Mouse (Mus musculus) neural tube, embryonic 15.5 days (tissue): ENCODE results near the gene Nlrc5. TPM values are rescaled to one million over a fixed set of nuclear protein-coding genes. Genes with fewer than 3 reads are reported as not detected.

ENCODE experiments used
- ATAC-seq: fragments of 200-750 bp; cut with Nextera tagmentation; 2 replicates; pipeline ENCODE4 v1.8.0; 2017; ENCODE audit warnings: mild to moderate bottlenecking, moderate TSS enrichment, moderate library complexity; ENCODE audit not compliant: low FRiP score
- H3K27ac ChIP-seq: fragments of 300-500 bp; sonication (generic); replicated peaks from 2 replicates; pipeline ENCODE4 v1.5.1; 2015; ENCODE audit warnings: mild to moderate bottlenecking, inconsistent platforms
- H3K27me3 ChIP-seq: fragments of 300-500 bp; sonication (generic); replicated peaks from 2 replicates; pipeline ENCODE4 v1.6.1; 2015; ENCODE audit warnings: inconsistent platforms
- H3K36me3 ChIP-seq: fragments of 300-500 bp; sonication (generic); 2 replicates; pipeline ENCODE4 v1.6.1; 2015; ENCODE audit warnings: inconsistent platforms
- H3K4me1 ChIP-seq: fragments of 300-500 bp; sonication (generic); 2 replicates; pipeline ENCODE4 v1.6.1; 2015; ENCODE audit warnings: inconsistent platforms
- H3K4me2 ChIP-seq: fragments of 300-500 bp; sonication (generic); 2 replicates; pipeline ENCODE4 v1.6.1; 2015; ENCODE audit warnings: inconsistent platforms, mild to moderate bottlenecking, moderate library complexity
- H3K4me3 ChIP-seq: fragments of 300-500 bp; sonication (generic); replicated peaks from 2 replicates; pipeline ENCODE4 v1.5.1; 2015; ENCODE audit warnings: mild to moderate bottlenecking, inconsistent platforms
- H3K9ac ChIP-seq: fragments of 300-500 bp; sonication (generic); replicated peaks from 2 replicates; pipeline ENCODE4 v1.6.1; 2015; ENCODE audit warnings: mild to moderate bottlenecking, inconsistent platforms
- H3K9me3 ChIP-seq: fragments of 300-500 bp; sonication (generic); replicated peaks from 2 replicates; pipeline ENCODE4 v1.6.1; 2016; ENCODE audit warnings: inconsistent platforms
- WGBS: fragments of 180-500 bp; shearing (Covaris S2); methylation state at CpG from one replicate; pipeline ENCODE4 v1.1.7; 2015; ENCODE audit warnings: mixed read lengths; 5-methylcytosine and 5-hydroxymethylcytosine counted together
- polyA plus RNA-seq: library from polyadenylated mRNA; unstranded; fragments of >200 nt; fragmentation: Nextera tagmentation; extraction: Ambion mirVana; gene quantifications from 2 replicates; pipeline ENCODE4 v1.2.1, GENCODE M21; 2015

Gene Nlrc5
- polyA plus RNA-seq, 1 experiment from 2014 or later, result 1.0 TPM

DNA sequence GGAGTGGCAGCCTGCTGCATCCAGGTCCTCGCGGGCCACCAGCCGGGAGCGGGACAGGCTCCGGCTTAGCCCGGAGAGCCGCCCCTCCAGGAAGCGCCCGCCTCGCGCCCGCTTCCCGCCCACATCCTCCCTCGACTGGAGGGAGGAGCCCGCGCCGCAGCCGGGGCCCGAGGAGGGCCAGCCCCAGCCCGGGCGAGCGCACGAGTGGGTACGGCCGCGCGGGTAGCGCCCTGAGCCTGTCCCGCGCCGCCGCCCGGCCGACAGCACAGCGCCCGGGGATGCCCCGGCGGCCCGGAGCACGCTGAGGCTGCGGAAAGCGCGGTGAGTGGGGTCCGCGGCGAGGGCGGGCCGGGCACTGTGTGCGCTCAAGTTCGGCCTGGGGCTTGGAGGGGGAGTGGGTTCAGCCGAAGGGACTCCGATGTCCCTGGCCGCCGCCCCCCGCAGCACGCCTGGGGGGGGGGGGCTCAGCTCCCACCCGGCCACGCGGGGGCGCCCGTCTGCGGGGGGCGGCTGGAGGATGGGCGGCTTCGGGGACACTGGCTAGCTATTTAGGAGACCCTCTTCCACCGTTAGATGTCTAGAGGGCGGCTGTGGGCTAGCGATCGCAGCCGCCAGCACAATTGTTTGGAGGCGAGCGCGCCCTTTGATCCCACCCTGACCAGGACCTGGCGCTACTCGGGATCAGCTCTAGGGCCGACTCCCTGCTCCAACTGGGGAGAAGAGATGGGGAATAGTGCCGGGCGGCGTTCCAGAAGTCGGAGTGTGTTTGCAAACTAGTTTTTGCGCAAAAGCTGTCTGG is 98.9 kb downstream of the Nlrc5 start, which contains the start of gene Cpne2:
TSS of gene Cpne2 (plus strand) at position 118 of the 799 bp plus-strand sequence.
- Histone ChIP-seq H3K4me1 (peaks cover 47% of the 10 kb centered on the region), H3K27ac (peak within 1 kb of the TSS; percentile 76)

DNA sequence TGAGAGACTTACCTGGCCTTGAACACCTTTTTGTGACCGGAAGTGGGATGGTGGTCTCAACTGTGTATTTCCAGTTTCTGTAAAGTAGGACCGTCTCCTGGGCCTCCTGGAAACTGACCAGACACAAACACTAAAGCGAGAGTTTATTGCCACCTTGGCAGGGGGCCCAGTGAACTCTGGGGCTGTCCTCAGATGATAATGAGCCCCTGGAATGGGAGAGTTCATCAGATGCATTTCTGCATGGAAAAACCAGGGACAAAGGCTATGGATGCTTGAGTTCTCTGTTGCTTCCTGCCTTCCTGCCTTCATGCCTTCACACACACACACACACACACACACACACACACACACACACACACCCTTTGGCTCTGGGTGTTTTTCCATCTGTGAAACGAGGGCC is 100.5 kb downstream of the Nlrc5 start:
- no peaks in the 10 kb centered on the region for H3K36me3 ChIP-seq
- whole genome bisulfite sequencing, result 26% methylated on average over 4 of the region's 4 CpGs
- peaks cover 47% of the 10 kb centered on the region for H3K4me1 ChIP-seq
- H3K27me3 ChIP-seq, result peaks cover 30% of the 10 kb centered on the region
- no peak for ATAC-seq
- no peaks in the 10 kb centered on the region for H3K9me3 ChIP-seq
- peak overlapping the region; percentile 76 for H3K27ac ChIP-seq
- H3K9ac ChIP-seq, result no peak overlapping the region
- no peak overlapping the region for H3K4me3 ChIP-seq
- H3K4me2 ChIP-seq, result peak overlapping the region; percentile 86

More for the DNA sequence above, 98.9 kb downstream of the Nlrc5 start, which contains the start of gene Cpne2:
- H3K36me3 ChIP-seq, result no peaks in the 10 kb centered on the region
- peaks cover 30% of the 10 kb centered on the region for H3K27me3 ChIP-seq
- peak within 1 kb of the TSS; percentile 62 for H3K4me3 ChIP-seq
- peak within 1 kb of the TSS; percentile 75 for H3K9ac ChIP-seq
- no peaks in the 10 kb centered on the region for H3K9me3 ChIP-seq
- H3K4me2 ChIP-seq, result peak within 1 kb of the TSS; percentile 86
- peak; percentile 75 for ATAC-seq
- under 1% methylated on average over 78 of the region's 81 CpGs for WGBS

DNA sequence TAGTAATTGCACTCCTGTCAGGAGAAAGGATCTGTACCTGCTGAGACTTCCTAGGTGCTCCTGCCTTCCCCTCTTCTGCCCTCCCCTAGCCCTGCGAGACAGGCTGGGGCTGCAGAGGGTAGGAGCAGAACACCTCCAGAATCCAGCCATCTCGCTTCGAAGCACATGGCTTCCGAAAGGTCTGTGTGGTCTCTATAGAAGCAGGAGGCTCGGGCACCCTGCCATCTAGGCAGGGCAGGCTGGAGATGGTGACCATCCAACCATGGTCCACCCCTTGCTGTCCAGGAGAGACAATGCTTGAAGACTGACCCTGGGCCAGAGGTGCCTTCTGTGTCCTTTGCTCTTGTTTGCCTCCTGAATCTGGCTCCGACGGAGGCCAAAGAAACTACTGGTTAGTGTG is 101.5 kb downstream of the Nlrc5 start:
- H3K27me3 ChIP-seq, result peaks cover 30% of the 10 kb centered on the region
- no peaks in the 10 kb centered on the region for H3K9me3 ChIP-seq
- H3K9ac ChIP-seq, result no peak overlapping the region
- peak overlapping the region; percentile 86 for H3K4me2 ChIP-seq
- peaks cover 51% of the 10 kb centered on the region for H3K4me1 ChIP-seq
- H3K4me3 ChIP-seq, result no peak overlapping the region
- H3K27ac ChIP-seq, result 0 out of 2 replicates have a peak overlapping the region, but pooled peaks have one; percentile 18
- no peaks in the 10 kb centered on the region for H3K36me3 ChIP-seq
- ATAC-seq, result no peak
- WGBS, result 80% methylated on average over 7 of the region's 7 CpGs

DNA sequence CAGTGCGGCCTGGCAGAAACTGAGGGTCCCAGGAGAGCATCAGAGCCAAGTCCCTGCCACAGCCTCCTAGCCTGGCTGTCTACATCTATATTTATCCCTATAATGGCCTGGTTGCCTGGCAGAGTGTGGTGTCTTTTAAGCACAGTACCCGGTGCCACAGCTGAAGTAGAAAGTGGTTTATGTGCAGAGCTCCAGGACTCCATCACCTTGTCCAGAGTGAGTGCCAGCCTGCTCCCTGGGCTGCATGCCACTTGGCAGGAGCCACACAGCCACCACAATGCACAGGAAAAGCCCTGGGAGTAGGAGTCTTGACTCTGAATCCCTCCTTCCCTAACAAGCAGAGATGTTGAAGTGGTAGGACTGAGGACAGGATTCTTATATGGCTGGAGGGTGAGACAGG is 103.3 kb downstream of the Nlrc5 start:
- WGBS, result 59% methylated on average over 2 of the region's 2 CpGs

DNA sequence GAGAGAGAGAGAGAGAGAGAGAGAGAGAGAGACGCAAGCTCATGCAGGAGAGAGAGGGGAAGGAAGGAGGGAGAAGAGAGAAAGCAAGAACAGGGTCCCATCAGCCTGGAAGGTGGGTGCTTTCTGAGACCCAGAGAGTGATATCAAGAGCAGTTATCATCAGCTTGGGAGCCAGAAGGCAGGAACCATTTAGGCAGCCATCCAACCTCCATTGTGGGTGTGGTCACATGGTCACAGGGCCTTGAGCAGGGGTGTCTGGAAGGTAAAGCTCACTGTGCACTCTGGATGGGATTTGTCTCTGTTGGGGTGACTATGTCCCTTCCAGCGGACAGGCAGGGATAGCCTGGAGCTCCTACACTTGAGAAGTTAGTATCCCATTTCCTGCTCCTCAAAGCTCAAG is 105.9 kb downstream of the Nlrc5 start:
- Histone ChIP-seq H3K36me3 (no peaks in the 10 kb centered on the region), H3K4me3 (no peak overlapping the region), H3K27me3 (peaks cover 10% of the 10 kb centered on the region; the same call in 1 of the 2 replicates), H3K9ac (no peak overlapping the region), H3K27ac (no peak overlapping the region), H3K9me3 (no peaks in the 10 kb centered on the region), H3K4me2 (no peak overlapping the region), H3K4me1 (peaks cover 33% of the 10 kb centered on the region)
- no peak for ATAC-seq
- 73% methylated on average over 2 of the region's 2 CpGs for WGBS

More for the DNA sequence above, 103.3 kb downstream of the Nlrc5 start:
- peak; percentile 36; the same call in 1 of the 2 replicates for ATAC-seq
- Histone ChIP-seq H3K9ac (no peak overlapping the region), H3K9me3 (no peaks in the 10 kb centered on the region), H3K4me1 (peaks cover 53% of the 10 kb centered on the region), H3K36me3 (no peaks in the 10 kb centered on the region), H3K27me3 (peaks cover 25% of the 10 kb centered on the region), H3K27ac (peak overlapping the region; percentile 63), H3K4me2 (no peak overlapping the region), H3K4me3 (no peak overlapping the region)

DNA sequence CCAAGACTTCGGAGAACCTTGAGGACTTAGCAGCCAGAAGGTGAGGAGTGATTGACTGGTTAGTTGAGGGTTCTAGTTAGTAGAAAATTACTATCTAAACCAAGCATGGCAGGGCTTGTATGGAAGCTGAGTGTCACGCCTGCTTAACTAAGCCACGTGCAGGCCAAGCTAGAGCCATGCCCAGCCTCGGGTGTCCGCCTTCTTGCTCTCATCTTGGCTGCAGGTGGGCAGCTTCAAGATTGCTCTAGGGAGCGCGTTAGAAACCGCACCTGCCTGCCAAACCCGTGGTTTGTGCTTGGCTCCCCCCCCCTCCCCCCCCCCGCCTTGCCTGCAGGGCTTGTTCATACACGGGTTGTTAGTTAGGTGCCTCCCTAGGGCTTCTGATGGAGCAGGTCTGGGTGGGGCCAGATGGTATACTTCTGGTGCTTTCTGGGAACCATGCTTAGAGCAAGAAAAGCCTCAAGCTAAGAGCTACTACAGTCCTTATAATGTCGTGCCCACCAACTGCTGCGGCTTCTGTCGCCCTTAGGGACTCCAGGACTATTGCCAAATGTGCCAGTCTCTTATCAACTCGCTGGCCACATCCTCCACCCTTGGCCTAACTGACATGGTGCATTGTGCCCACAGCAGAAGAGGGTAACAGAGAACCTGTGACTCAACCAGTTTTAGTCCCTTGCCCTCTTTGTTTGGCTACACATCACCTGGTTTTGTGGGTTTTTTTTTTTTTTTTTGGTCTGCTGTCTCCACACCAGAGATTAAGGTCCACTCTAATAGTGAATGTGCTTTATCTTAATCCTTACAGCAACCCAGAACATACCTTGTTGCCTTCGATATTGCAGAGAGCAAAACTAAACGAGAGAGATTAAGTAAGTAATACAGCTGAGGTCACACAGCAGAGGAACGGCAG is 107.0 kb downstream of the Nlrc5 start:
- no peak for ATAC-seq
- H3K4me2 ChIP-seq, result no peak overlapping the region
- H3K4me1 ChIP-seq, result peaks cover 33% of the 10 kb centered on the region
- H3K9ac ChIP-seq, result no peak overlapping the region
- no peak overlapping the region for H3K4me3 ChIP-seq
- no peaks in the 10 kb centered on the region for H3K36me3 ChIP-seq
- H3K27ac ChIP-seq, result no peak overlapping the region
- 0 out of 2 replicates have a peak, but pooled peaks cover 2% of the 10 kb centered on the region for H3K27me3 ChIP-seq
- H3K9me3 ChIP-seq, result no peaks in the 10 kb centered on the region
- 66% methylated on average over 18 of the region's 18 CpGs for WGBS

DNA sequence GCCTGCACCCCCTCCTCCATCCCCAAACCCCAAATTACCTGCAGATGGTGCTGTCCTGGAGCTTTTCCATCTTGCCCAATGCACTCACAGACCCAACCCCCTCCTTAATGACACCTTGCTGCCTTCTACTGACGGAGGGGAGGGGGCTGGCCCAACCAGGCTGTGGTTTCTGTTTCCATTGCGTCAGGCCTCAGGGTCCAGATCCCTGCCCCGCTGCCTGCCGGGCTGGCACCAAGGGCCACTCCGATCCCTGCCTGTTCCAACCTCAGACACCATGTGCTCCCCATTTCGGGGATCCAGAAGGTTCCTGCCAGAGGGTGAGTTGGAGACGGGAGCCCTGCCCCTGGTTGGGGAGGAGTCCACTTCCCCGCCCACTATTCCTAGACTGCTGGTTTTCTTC is 109.8 kb downstream of the Nlrc5 start:
- Histone ChIP-seq H3K9ac (no peak overlapping the region), H3K36me3 (no peaks in the 10 kb centered on the region), H3K27me3 (no peaks in the 10 kb centered on the region), H3K4me1 (peaks cover 21% of the 10 kb centered on the region), H3K4me3 (no peak overlapping the region), H3K9me3 (no peaks in the 10 kb centered on the region), H3K27ac (no peak overlapping the region), H3K4me2 (no peak overlapping the region)
- no peak for ATAC-seq
- WGBS, result 76% methylated on average over 8 of the region's 8 CpGs

- Histone ChIP-seq H3K27me3 (no peaks in the 10 kb centered on the region), H3K9me3 (no peaks in the 10 kb centered on the region), H3K9ac (no peak overlapping the region), H3K27ac (no peak overlapping the region; the same call in 1 of the 2 replicates), H3K4me1 (peaks cover 33% of the 10 kb centered on the region), H3K4me3 (no peak overlapping the region), H3K36me3 (no peaks in the 10 kb centered on the region), H3K4me2 (no peak overlapping the region)
- ATAC-seq, result no peak
- 75% methylated on average over 5 of the region's 5 CpGs for WGBS
These were observed 114.9 kb downstream of the Nlrc5 start for GRCm38 (mm10) chr8:94549041-94549440.

GRCm38 (mm10) chr8:94549482-94549881 is 115.3 kb downstream of the Nlrc5 start:
- Histone ChIP-seq H3K36me3 (no peaks in the 10 kb centered on the region), H3K9me3 (no peaks in the 10 kb centered on the region), H3K27ac (peak overlapping the region; percentile 3; the same call in 1 of the 2 replicates), H3K4me3 (no peak overlapping the region), H3K9ac (no peak overlapping the region), H3K4me2 (no peak overlapping the region), H3K4me1 (peaks cover 33% of the 10 kb centered on the region), H3K27me3 (no peaks in the 10 kb centered on the region)
- no peak for ATAC-seq
- WGBS, result 58% methylated on average over 5 of the region's 5 CpGs

DNA sequence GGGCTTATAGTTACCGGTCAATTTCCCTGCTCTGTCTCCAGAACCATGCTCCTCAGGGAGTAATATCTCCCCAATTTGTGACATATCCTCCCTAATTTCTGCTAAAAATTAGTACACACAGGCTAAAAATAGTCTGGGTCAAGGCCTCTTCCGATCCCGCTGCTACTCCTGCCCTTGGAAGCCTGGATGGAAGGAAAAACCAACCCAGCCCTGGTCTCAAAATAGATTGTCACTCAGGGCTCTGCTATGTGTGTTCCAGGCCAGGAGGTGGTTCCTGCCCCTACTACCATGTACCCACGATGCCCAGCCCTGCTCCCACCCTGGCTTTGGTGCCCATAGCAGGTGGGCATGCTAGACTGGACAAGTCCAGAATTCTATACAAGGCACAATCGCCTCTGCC is 115.8 kb downstream of the Nlrc5 start:
- WGBS, result 86% methylated on average over 5 of the region's 5 CpGs
- H3K27ac ChIP-seq, result 0 out of 2 replicates have a peak overlapping the region, but pooled peaks have one; percentile 79
- peaks cover 33% of the 10 kb centered on the region for H3K4me1 ChIP-seq
- ATAC-seq, result no peak
- H3K36me3 ChIP-seq, result no peaks in the 10 kb centered on the region
- H3K9ac ChIP-seq, result no peak overlapping the region
- no peak overlapping the region for H3K4me3 ChIP-seq
- H3K9me3 ChIP-seq, result no peaks in the 10 kb centered on the region
- H3K4me2 ChIP-seq, result no peak overlapping the region
- no peaks in the 10 kb centered on the region for H3K27me3 ChIP-seq
